Mouse (Mus musculus) embryo, embryonic 10.5 days (tissue): ENCODE measurements at regions not wholly inside any gene's neighbourhood (a gene's known extent, or its start where the extent isn't known, plus 50 kb on each side); places are given as distances from the start of the nearest gene placed in this dataset.
"Not testable (repeated sequence)": the region's sequence is repeated elsewhere in the genome, so short reads cannot be mapped to it uniquely, and the experiment has no call there.

ENCODE experiments used
- DNase-seq: peaks from one replicate; pipeline ENCODE4 v3.0.0-alpha.2; 2015; ENCODE audit warnings: low spot score

DNA sequence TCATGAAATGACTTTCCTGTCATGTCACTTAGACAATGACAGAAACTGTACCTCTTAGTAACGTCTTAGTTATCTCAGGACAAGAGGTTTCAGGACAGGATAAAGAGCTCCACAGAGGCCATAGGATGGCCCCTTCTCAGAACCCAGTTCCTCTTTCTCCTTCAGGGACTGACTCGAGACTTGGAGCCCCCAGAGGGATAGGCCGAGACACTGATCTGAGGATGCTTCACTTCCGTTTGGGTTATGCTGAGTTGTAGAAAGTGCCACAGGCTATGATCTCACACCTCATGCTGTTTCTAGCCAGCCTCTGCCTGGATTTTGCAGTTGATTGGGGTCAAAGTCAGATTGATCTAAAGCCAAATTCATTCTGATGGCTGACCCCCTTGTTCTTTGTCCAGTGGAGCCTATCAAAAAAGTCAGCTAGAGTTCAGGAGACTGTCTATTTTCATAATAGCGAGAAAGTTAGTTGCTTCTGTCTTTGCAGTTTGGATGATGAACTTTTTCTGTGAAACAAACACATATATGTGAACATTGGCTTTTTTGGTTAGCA, 70.7 kb downstream of the Sult3a2 start:
- no peak for DNase-seq

DNA sequence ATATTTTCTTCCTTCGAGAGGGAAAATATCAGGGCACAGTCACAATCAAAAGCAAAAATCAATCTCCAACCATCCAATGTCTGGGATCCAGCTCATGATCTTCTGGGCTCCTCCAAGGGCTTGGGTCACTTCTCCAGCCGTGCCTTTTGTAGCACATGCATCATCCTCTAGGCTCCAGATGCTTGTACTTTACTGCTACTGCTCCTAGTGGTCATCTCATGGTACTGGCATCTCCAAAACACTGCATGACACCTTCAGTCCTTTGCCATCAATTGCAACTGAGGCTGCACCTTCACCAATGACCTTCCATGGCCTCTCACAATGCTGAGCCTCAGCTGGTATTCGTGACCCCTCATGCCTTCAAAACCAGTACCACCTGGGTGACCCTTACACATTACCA, 77.8 kb downstream of the Sult3a2 start:
- not testable (repeated sequence) for DNase-seq

DNA sequence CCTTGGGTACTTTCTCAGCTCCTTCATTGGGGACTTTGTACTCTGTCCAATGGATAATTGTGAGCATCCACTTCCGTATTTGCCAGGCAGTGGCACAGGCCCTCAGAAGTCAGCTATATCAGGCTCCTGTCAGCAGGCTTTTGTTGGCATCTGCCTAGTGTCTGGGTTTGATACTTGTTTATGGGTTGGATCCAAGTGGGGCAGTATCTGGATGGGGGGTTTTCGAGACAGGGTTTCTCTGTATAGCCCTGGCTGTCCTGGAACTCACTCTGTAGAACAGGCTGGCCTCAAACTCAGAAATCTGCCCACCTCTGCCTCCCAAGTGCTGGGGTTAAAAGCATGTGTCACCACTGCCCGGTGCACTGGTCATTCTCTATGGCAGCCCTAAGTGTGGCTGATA, 79.7 kb upstream of the Clvs2 start:
- DNase-seq, result not testable (repeated sequence)

DNA sequence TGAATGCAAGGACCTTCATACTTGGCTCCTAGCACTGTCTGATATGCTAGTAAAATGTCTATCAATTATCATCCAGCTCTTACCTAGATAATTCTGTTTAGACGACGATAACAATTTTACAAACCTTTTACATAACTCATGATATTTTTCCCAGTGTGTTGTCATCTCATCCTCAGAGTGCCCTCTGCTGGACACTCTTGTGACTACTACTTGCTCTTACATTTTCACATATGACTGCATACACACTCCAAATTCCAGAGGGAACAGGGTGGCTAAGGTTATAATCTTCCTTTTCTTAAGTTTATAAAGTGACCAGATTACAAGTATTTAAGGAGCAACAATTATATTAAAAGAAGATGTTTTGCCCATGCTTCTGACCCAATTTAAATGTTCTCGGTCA, 78.9 kb upstream of the Clvs2 start:
- peak; percentile 77 for DNase-seq
